Mouse (Mus musculus): Measurements from ENCODE around the gene Sox3.

DNA sequence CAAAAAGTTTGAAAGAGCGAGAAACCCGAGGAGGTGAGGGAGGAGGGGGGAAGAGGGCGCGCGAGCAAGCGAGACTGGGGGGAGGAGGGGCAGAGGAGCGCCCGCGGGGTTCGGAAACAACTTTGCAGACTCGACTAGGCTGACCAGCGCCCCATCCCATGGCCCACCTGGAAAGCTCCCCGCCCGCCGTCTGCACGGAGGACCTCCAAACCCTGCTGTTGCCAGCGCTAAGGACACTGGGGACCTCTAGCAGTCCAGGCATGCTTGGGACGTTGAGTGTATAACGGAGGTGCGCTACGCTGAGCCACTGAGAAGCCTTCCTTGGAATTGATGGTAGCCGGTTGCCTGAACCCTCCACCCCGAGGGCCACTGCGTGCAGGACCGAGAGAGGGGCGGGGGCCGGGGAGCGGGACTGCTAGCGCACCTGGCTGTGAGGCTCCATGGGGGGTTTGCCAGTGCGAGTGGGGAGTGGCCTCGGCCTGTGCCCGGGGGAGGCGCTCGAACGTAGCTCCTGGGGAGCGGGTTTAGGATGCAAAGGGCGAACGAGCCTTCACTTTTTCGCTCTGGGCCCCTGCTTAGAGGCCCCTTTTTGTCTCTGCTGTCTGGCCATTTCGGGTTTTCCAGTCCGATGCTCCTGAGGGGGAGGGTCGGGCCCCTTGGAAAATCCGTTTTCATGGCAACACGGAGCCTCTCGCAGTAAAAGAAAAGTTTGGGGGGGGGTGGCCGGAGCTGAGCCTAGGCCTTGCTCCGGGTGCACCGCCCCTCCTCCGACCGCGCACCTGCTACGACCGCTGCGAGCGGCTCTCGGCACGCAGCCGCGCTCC, 702 bp upstream of the Sox3 start:
- TF ChIP-seq POLR2A (IDR thresholded peaks at IDR 0.05; ENCODE audit: borderline replicate concordance, insufficient read depth, low read length) (no peak), CTCF (IDR thresholded peaks at IDR 0.05; ENCODE audit: borderline replicate concordance, insufficient read depth, low read depth, low read length) (no peak)

All from cerebellum, adult 2 months (tissue).